Mouse (Mus musculus) liver, adult 2 months (tissue): ENCODE results near the gene Luc7l2.

Experiments
- CTCF ChIP-seq: fragments of 200-500 bp; IDR thresholded peaks from 2 replicates; pipeline ENCODE4 v1.5.1; 2011; ENCODE audit warnings: low read depth, low read length, control low read depth
- POLR2A ChIP-seq: fragments of 200-500 bp; IDR thresholded peaks from 2 replicates; pipeline ENCODE4 v1.6.1; 2011; ENCODE audit warnings: low read length, control low read depth; ENCODE audit not compliant: insufficient read depth; ENCODE audit errors: extremely low read depth

GRCm38 (mm10) chr6:38551989-38552635, 978 bp downstream of the Luc7l2 start:
- TF ChIP-seq POLR2A (0 out of 2 replicates have a peak, but pooled peaks have one; percentile 52), CTCF (no peak)
